Mouse (Mus musculus) kidney, embryonic 16.5 days (tissue): ENCODE data around the gene Zc3h7a. TPM values are rescaled to one million over a fixed set of nuclear protein-coding genes. Genes with fewer than 3 reads are reported as not detected.
A peak's percentile ranks its signal among the peaks of the same experiment; 100 is the strongest.
"Not testable (repeated sequence)": the region's sequence is repeated elsewhere in the genome, so short reads cannot be mapped to it uniquely, and the experiment has no call there.

Experiments
- ATAC-seq: fragments of 200-750 bp; cut with Nextera tagmentation; 2 replicates; pipeline ENCODE4 v1.8.0; 2017; ENCODE audit warnings: moderate TSS enrichment; ENCODE audit not compliant: low FRiP score, low TSS enrichment
- H3K27ac ChIP-seq: fragments of 300-500 bp; sonication (generic); 2 replicates; pipeline ENCODE4 v1.5.1; 2014; ENCODE audit warnings: low read length
- H3K27me3 ChIP-seq: fragments of 300-500 bp; sonication (generic); 2 replicates; pipeline ENCODE4 v1.6.1; 2014; ENCODE audit warnings: low read length, control low read depth, mixed read lengths; ENCODE audit not compliant: insufficient read depth
- H3K36me3 ChIP-seq: fragments of 300-500 bp; sonication (generic); 2 replicates; pipeline ENCODE4 v1.6.1; 2014; ENCODE audit warnings: low read length, control low read depth, mixed read lengths; ENCODE audit not compliant: insufficient read depth
- H3K4me1 ChIP-seq: fragments of 300-500 bp; sonication (generic); 2 replicates; pipeline ENCODE4 v1.6.1; 2014; ENCODE audit warnings: low read length, control low read depth, mixed read lengths; ENCODE audit not compliant: insufficient read depth
- H3K4me2 ChIP-seq: fragments of 300-500 bp; sonication (generic); replicated peaks from 2 replicates; pipeline ENCODE4 v1.6.1; 2014; ENCODE audit warnings: low read depth, low read length
- H3K4me3 ChIP-seq: fragments of 300-500 bp; sonication (generic); 2 replicates; pipeline ENCODE4 v1.5.1; 2014; ENCODE audit warnings: mild to moderate bottlenecking, low read length
- H3K9ac ChIP-seq: fragments of 300-500 bp; sonication (generic); replicated peaks from 2 replicates; pipeline ENCODE4 v1.6.1; 2014; ENCODE audit warnings: low read length
- H3K9me3 ChIP-seq: fragments of 300-500 bp; sonication (generic); 2 replicates; pipeline ENCODE4 v1.6.1; 2016; ENCODE audit warnings: low read length, control low read depth
- WGBS: fragments of 180-500 bp; shearing (Covaris S2); extraction: QIAGEN DNeasy Blood & Tissue Kit; methylation state at CpG from one replicate; pipeline ENCODE4 v1.1.7; 2014; 5-methylcytosine and 5-hydroxymethylcytosine counted together
- polyA plus RNA-seq: library from polyadenylated mRNA; unstranded; fragments of >200 nt; fragmentation: Nextera tagmentation; extraction: Ambion mirVana; gene quantifications from 2 replicates; pipeline ENCODE4 v1.2.1, GENCODE M21; 2015

Zc3h7a gene
- polyA plus RNA-seq, 1 experiment from 2014 or later: 90.9 TPM

- no peak overlapping the region for H3K27ac ChIP-seq
- ATAC-seq: no peak
- no peaks in the 10 kb centered on the region for H3K9me3 ChIP-seq
- H3K27me3 ChIP-seq: no peaks in the 10 kb centered on the region
- no peaks in the 10 kb centered on the region for H3K4me1 ChIP-seq
- 84% methylated on average over 7 of the region's 7 CpGs for WGBS
- H3K9ac ChIP-seq: no peak overlapping the region
- no peak overlapping the region for H3K4me2 ChIP-seq
- H3K36me3 ChIP-seq: peaks cover 28% of the 10 kb centered on the region
- no peak overlapping the region for H3K4me3 ChIP-seq
Observed at GRCm38 (mm10) chr16:11190150-11190549, 14.0 kb upstream of the Zc3h7a start.

DNA sequence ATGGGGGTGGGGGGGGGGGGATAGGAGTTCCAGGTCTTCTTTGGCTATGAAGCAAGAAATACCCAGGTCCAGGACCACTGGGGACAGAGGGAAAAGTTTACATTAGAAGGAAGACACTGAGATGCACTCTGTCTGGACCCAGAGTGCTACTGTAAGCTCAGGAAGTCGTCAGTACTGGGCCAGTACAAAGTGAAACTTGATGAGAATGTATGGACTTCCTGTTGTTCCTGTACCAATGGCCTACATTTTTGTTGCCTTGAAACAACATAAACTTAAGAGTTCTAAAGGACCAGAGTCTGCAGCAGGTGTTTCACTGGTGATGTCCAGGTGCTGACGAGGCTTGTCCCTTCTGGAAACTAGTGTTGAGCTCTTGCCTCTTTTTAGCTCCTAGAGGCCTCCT is 1.2 kb upstream of the Zc3h7a start:
- H3K4me2 ChIP-seq: no peak overlapping the region

GRCm38 (mm10) chr16:11176884-11177244 is 671 bp upstream of the Zc3h7a start:
- WGBS: 3% methylated on average over 4 of the region's 4 CpGs
- ATAC-seq: no peak
- no peaks in the 10 kb centered on the region for H3K27me3 ChIP-seq

More for the DNA sequence above, 1.2 kb upstream of the Zc3h7a start:
- peaks cover 12% of the 10 kb centered on the region for H3K4me1 ChIP-seq
- no peak overlapping the region for H3K4me3 ChIP-seq
- no peak for ATAC-seq
- no peak overlapping the region for H3K27ac ChIP-seq
- H3K27me3 ChIP-seq: no peaks in the 10 kb centered on the region
- WGBS: 72% methylated on average over 2 of the region's 2 CpGs
- H3K36me3 ChIP-seq: no peaks in the 10 kb centered on the region
- H3K9ac ChIP-seq: no peak overlapping the region
- H3K9me3 ChIP-seq: peaks cover 5% of the 10 kb centered on the region; the same call in 1 of the 2 replicates

GRCm38 (mm10) chr16:11175489-11176207 is 545 bp downstream of the Zc3h7a start:
- Histone ChIP-seq H3K4me2 (peak overlapping the region; percentile 81), H3K36me3 (no peaks in the 10 kb centered on the region), H3K4me1 (peaks cover 16% of the 10 kb centered on the region), H3K9me3 (peaks cover 5% of the 10 kb centered on the region; the same call in 1 of the 2 replicates), H3K27ac (peak overlapping the region; percentile 90), H3K4me3 (peak overlapping the region; percentile 93), H3K27me3 (no peaks in the 10 kb centered on the region), H3K9ac (peak overlapping the region; percentile 93)
- peak; percentile 66 for ATAC-seq
- WGBS: under 1% methylated on average over 65 of the region's 72 CpGs

More at GRCm38 (mm10) chr16:11176884-11177244, 671 bp upstream of the Zc3h7a start:
- H3K4me3 ChIP-seq: peak overlapping the region; percentile 93
- no peaks in the 10 kb centered on the region for H3K36me3 ChIP-seq
- peaks cover 13% of the 10 kb centered on the region for H3K4me1 ChIP-seq
- no peak overlapping the region for H3K27ac ChIP-seq
- H3K9ac ChIP-seq: peak overlapping the region; percentile 93
- H3K4me2 ChIP-seq: peak overlapping the region; percentile 81
- H3K9me3 ChIP-seq: peaks cover 5% of the 10 kb centered on the region; the same call in 1 of the 2 replicates

- H3K9me3 ChIP-seq: peaks cover 5% of the 10 kb centered on the region; the same call in 1 of the 2 replicates
- peak overlapping the region; percentile 81 for H3K4me2 ChIP-seq
- ATAC-seq: no peak
- H3K27ac ChIP-seq: peak overlapping the region; percentile 90
- peak overlapping the region; percentile 93 for H3K4me3 ChIP-seq
- H3K27me3 ChIP-seq: no peaks in the 10 kb centered on the region
- 2% methylated on average over 9 of the region's 9 CpGs for WGBS
- H3K4me1 ChIP-seq: peaks cover 16% of the 10 kb centered on the region
- peak overlapping the region; percentile 93 for H3K9ac ChIP-seq
- H3K36me3 ChIP-seq: no peaks in the 10 kb centered on the region
Observed at GRCm38 (mm10) chr16:11175100-11175488, 1.1 kb downstream of the Zc3h7a start.

GRCm38 (mm10) chr16:11174671-11175081 is 1.5 kb downstream of the Zc3h7a start:
- ATAC-seq: no peak
- WGBS: 1% methylated on average over 10 of the region's 10 CpGs
- peak overlapping the region; percentile 93 for H3K9ac ChIP-seq

GRCm38 (mm10) chr16:11171679-11172078 is 4.5 kb downstream of the Zc3h7a start:
- Histone ChIP-seq H3K27me3 (no peaks in the 10 kb centered on the region), H3K4me3 (no peak overlapping the region), H3K9ac (no peak overlapping the region), H3K4me2 (no peak overlapping the region), H3K4me1 (peaks cover 11% of the 10 kb centered on the region), H3K36me3 (no peaks in the 10 kb centered on the region), H3K27ac (no peak overlapping the region), H3K9me3 (no peaks in the 10 kb centered on the region)
- ATAC-seq: no peak
- 91% methylated on average over 6 of the region's 6 CpGs for WGBS

More at GRCm38 (mm10) chr16:11174671-11175081, 1.5 kb downstream of the Zc3h7a start:
- Histone ChIP-seq H3K4me2 (peak overlapping the region; percentile 81), H3K4me3 (peak overlapping the region; percentile 93), H3K9me3 (peaks cover 5% of the 10 kb centered on the region; the same call in 1 of the 2 replicates), H3K27ac (peak overlapping the region; percentile 90; the same call in 1 of the 2 replicates), H3K4me1 (peaks cover 16% of the 10 kb centered on the region), H3K36me3 (no peaks in the 10 kb centered on the region), H3K27me3 (no peaks in the 10 kb centered on the region)

DNA sequence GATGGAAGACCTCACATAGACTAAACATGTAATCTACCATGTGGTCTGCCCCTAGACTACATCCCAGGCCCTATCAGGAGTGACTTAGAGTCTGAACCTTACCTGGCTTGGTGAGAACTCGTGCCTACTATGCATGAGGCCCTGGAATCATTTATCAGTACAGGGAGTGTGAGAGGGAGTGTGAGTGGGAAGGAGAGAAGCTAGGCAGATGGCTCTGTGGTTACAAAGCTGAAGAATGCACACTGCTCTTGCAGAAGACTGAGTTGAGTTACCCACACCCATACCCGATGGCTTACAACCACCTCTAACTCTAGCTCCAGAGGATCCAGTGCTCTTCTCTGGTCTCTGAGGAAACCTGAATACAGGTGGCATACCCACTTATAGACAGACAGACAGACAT is 9.8 kb downstream of the Zc3h7a start:
- 84% methylated on average over 2 of the region's 2 CpGs for WGBS
- no peaks in the 10 kb centered on the region for H3K4me1 ChIP-seq

GRCm38 (mm10) chr16:11164695-11165255 is 11.4 kb downstream of the Zc3h7a start:
- Histone ChIP-seq H3K4me3 (no peak overlapping the region), H3K36me3 (peaks cover 6% of the 10 kb centered on the region), H3K27ac (peak overlapping the region; percentile 45; the same call in 1 of the 2 replicates), H3K27me3 (no peaks in the 10 kb centered on the region), H3K9me3 (no peaks in the 10 kb centered on the region), H3K4me2 (no peak overlapping the region), H3K9ac (no peak overlapping the region), H3K4me1 (no peaks in the 10 kb centered on the region)
- no peak for ATAC-seq
- WGBS: 73% methylated on average over 3 of the region's 3 CpGs

More for the DNA sequence above, 9.8 kb downstream of the Zc3h7a start:
- H3K4me2 ChIP-seq: no peak overlapping the region
- H3K9me3 ChIP-seq: no peaks in the 10 kb centered on the region
- H3K4me3 ChIP-seq: no peak overlapping the region
- H3K27ac ChIP-seq: no peak overlapping the region
- H3K36me3 ChIP-seq: peaks cover 6% of the 10 kb centered on the region
- H3K27me3 ChIP-seq: no peaks in the 10 kb centered on the region
- no peak for ATAC-seq
- H3K9ac ChIP-seq: no peak overlapping the region

- not testable (repeated sequence) for H3K9ac ChIP-seq, H3K4me3 ChIP-seq, H3K4me2 ChIP-seq, H3K27me3 ChIP-seq, ATAC-seq, H3K27ac ChIP-seq, H3K4me1 ChIP-seq, H3K9me3 ChIP-seq
- 20% methylated on average over 1 of the region's 3 CpGs for WGBS
- peaks cover 50% of the 10 kb centered on the region for H3K36me3 ChIP-seq
Observed at GRCm38 (mm10) chr16:11157721-11158120, 18.5 kb downstream of the Zc3h7a start.
